7 mouse cellular contexts compared by ENCODE assay signal in genomic region chr8:91134070-91134475, GRCm38 (mm10).
DNase-seq lines count a peak whose midpoint lies in the region; ATAC-seq lines count a peak whose summit lies in the region.

No protein-coding gene starts in this region.

- peak; percentile 98 for DNase-seq in adrenal gland, postnatal 25 days
- DNase-seq in heart, adult 11 months, result peak; percentile 100
- DNase-seq in kidney, adult 18-20 months, result peak; percentile 100
- peak; percentile 98 for DNase-seq in limb, embryonic 11.5 days (ENCODE audit: low spot score)
- DNase-seq in midbrain, embryonic 14.5 days, result peak; percentile 100
- peak; percentile 94 to 98 for DNase-seq in spleen, adult 18-20 months

- no peaks in the 10 kb centered on the region for H3K27me3 ChIP-seq in embryonic facial prominence, embryonic 12.5 days
- no peaks in the 10 kb centered on the region for H3K27me3 ChIP-seq in limb, embryonic 11.5 days (ENCODE audit: control insufficient read depth, insufficient read depth, low read length)
- no peaks in the 10 kb centered on the region for H3K27me3 ChIP-seq in midbrain, embryonic 14.5 days (ENCODE audit: control insufficient read depth, insufficient read depth, low read length)

- H3K4me3 ChIP-seq in embryonic facial prominence, embryonic 12.5 days, result peak overlapping the region; percentile 92
- peak overlapping the region; percentile 87 for H3K4me3 ChIP-seq in limb, embryonic 11.5 days (ENCODE audit: low read depth, low read length)
- H3K4me3 ChIP-seq in midbrain, embryonic 14.5 days (replicated peaks; ENCODE audit: low read depth, low read length), result peak overlapping the region; percentile 97

- peak overlapping the region; percentile 93 for H3K4me2 ChIP-seq in embryonic facial prominence, embryonic 12.5 days (replicated peaks)
- H3K4me2 ChIP-seq in limb, embryonic 11.5 days (ENCODE audit: low read depth, severe bottlenecking), result peak overlapping the region; percentile 47
- peak overlapping the region; percentile 30 for H3K4me2 ChIP-seq in midbrain, embryonic 14.5 days (ENCODE audit: low read length)

- 0 out of 2 replicates have a peak overlapping the region, but pooled peaks have one; percentile 5 for H3K27ac ChIP-seq in embryonic facial prominence, embryonic 12.5 days
- 0 out of 2 replicates have a peak overlapping the region, but pooled peaks have one; percentile 44 for H3K27ac ChIP-seq in limb, embryonic 11.5 days (replicated peaks; ENCODE audit: low read depth, low read length)
- H3K27ac ChIP-seq in midbrain, embryonic 14.5 days (replicated peaks; ENCODE audit: low read depth, low read length), result peak overlapping the region; percentile 75

- peak; percentile 99 for ATAC-seq in embryonic facial prominence, embryonic 12.5 days (ENCODE audit: insufficient number of reproducible peaks, insufficient read depth, low FRiP score, low TSS enrichment)
- ATAC-seq in limb, embryonic 11.5 days (ENCODE audit: insufficient number of reproducible peaks, low FRiP score, low TSS enrichment, low read depth), result peak; percentile 99
- ATAC-seq in midbrain, embryonic 14.5 days (ENCODE audit: low FRiP score, low TSS enrichment), result peak; percentile 99

- peaks cover 8% of the 10 kb centered on the region for H3K36me3 ChIP-seq in embryonic facial prominence, embryonic 12.5 days
- no peaks in the 10 kb centered on the region for H3K36me3 ChIP-seq in limb, embryonic 11.5 days (ENCODE audit: control insufficient read depth, insufficient read depth, low read length)
- H3K36me3 ChIP-seq in midbrain, embryonic 14.5 days (ENCODE audit: control insufficient read depth, insufficient read depth, low read length), result peaks cover 18% of the 10 kb centered on the region

- no peaks in the 10 kb centered on the region for H3K9me3 ChIP-seq in embryonic facial prominence, embryonic 12.5 days
- H3K9me3 ChIP-seq in limb, embryonic 11.5 days (ENCODE audit: control insufficient read depth, low read length), result no peaks in the 10 kb centered on the region
- no peaks in the 10 kb centered on the region for H3K9me3 ChIP-seq in midbrain, embryonic 14.5 days (ENCODE audit: control insufficient read depth, low read length)

- H3K4me1 ChIP-seq in embryonic facial prominence, embryonic 12.5 days, result peaks cover 11% of the 10 kb centered on the region
- peaks cover 5% of the 10 kb centered on the region; the same call in 1 of the 2 replicates for H3K4me1 ChIP-seq in limb, embryonic 11.5 days (ENCODE audit: control insufficient read depth, insufficient read depth, low read length)
- peaks cover 10% of the 10 kb centered on the region for H3K4me1 ChIP-seq in midbrain, embryonic 14.5 days (ENCODE audit: control insufficient read depth, insufficient read depth, low read length)

- H3K9ac ChIP-seq in embryonic facial prominence, embryonic 12.5 days, result peak overlapping the region; percentile 3; the same call in 1 of the 2 replicates
- peak overlapping the region; percentile 13; the same call in 1 of the 2 replicates for H3K9ac ChIP-seq in limb, embryonic 11.5 days (ENCODE audit: low read length)
- H3K9ac ChIP-seq in midbrain, embryonic 14.5 days (replicated peaks; ENCODE audit: low read length), result peak overlapping the region; percentile 84; the same call in 1 of the 2 replicates

- WGBS in embryonic facial prominence, embryonic 12.5 days, result 0% methylated on average over 24 of the region's 24 CpGs
- WGBS in limb, embryonic 11.5 days, result 0% methylated on average over 24 of the region's 24 CpGs
- under 1% methylated on average over 24 of the region's 24 CpGs for WGBS in midbrain, embryonic 14.5 days

Comparison
In these comparisons a context has a peak if more than half of its experiments do, and no peak if none do; other contexts are left out.
1. Peak in every context shown above with its lines: DNase-seq, ATAC-seq, H3K4me3 ChIP-seq and H3K27ac ChIP-seq.
2. H3K27ac ChIP-seq: peak in every context shown above with its lines; median percentile 75 in midbrain, embryonic 14.5 days; 44 in limb, embryonic 11.5 days; 5 in embryonic facial prominence, embryonic 12.5 days.
3. H3K4me2 ChIP-seq: peak in every context shown above with its lines; median percentile 93 in embryonic facial prominence, embryonic 12.5 days; 47 in limb, embryonic 11.5 days; 30 in midbrain, embryonic 14.5 days.
4. H3K9ac ChIP-seq: peak in every context shown above with its lines; median percentile 84 in midbrain, embryonic 14.5 days; 13 in limb, embryonic 11.5 days; 3 in embryonic facial prominence, embryonic 12.5 days.